Comparison of ENCODE assay signal across 8 mouse cellular contexts in genomic region chr11:107026554-107027430, GRCm38 (mm10). TPM values are rescaled to one million over a fixed set of nuclear protein-coding genes. Genes with fewer than 3 reads are reported as not detected.
DNase-seq lines count a peak whose midpoint lies in the region; ATAC-seq and TF ChIP-seq lines count a peak whose summit lies in the region.

No protein-coding gene starts in this region.

- 14% methylated on average over 12 of the region's 12 CpGs for WGBS in forebrain, embryonic 10.5 days
- WGBS in limb, embryonic 14.5 days, result 7% methylated on average over 12 of the region's 12 CpGs
- WGBS in small intestine, adult 2 months, result 9% methylated on average over 12 of the region's 12 CpGs

- no peak for TF ChIP-seq POLR2A in limb, embryonic 14.5 days (IDR thresholded peaks at IDR 0.05; ENCODE audit: borderline replicate concordance, extremely low read depth, insufficient read depth, insufficient read length)
- no peak for TF ChIP-seq POLR2A in small intestine, adult 2 months (IDR thresholded peaks at IDR 0.05; ENCODE audit: low read depth, low read length)

- H3K9ac ChIP-seq in limb, embryonic 14.5 days (ENCODE audit: low read depth, low read length, severe bottlenecking), result no peak overlapping the region

- ATAC-seq in megakaryocyte, adult 5-6 weeks (ENCODE audit: poor library complexity, severe bottlenecking), result no peak
- no peak for ATAC-seq in limb, embryonic 14.5 days (ENCODE audit: low FRiP score, low read depth)

- no peaks in the 10 kb centered on the region for H3K9me3 ChIP-seq in megakaryocyte, embryonic 14.5 days
- H3K9me3 ChIP-seq in forebrain, embryonic 10.5 days, result no peaks in the 10 kb centered on the region
- H3K9me3 ChIP-seq in limb, embryonic 14.5 days (ENCODE audit: control insufficient read depth, low read length), result no peaks in the 10 kb centered on the region

- H3K27ac ChIP-seq in forebrain, embryonic 10.5 days, result peak overlapping the region; percentile 94
- H3K27ac ChIP-seq in limb, embryonic 14.5 days (replicated peaks; ENCODE audit: low read depth, low read length), result no peak overlapping the region
- H3K27ac ChIP-seq in small intestine, adult 2 months (ENCODE audit: insufficient read depth, low read depth, low read length), result no peak overlapping the region

- H3K4me3 ChIP-seq in megakaryocyte, embryonic 14.5 days (replicated peaks), result peak overlapping the region; percentile 97
- H3K4me3 ChIP-seq in forebrain, embryonic 10.5 days, result peak overlapping the region; percentile 75
- H3K4me3 ChIP-seq in limb, embryonic 14.5 days (replicated peaks; ENCODE audit: low read length), result peak overlapping the region; percentile 65
- peak overlapping the region; percentile 84; the same call in 1 of the 2 replicates for H3K4me3 ChIP-seq in small intestine, adult 2 months (ENCODE audit: low read depth, low read length)

- TF ChIP-seq CTCF in small intestine, adult 2 months (IDR thresholded peaks at IDR 0.05; ENCODE audit: extremely low read depth, insufficient read length, insufficient replicate concordance, low read depth, low read length), result no peak

- H3K4me2 ChIP-seq in limb, embryonic 14.5 days (replicated peaks; ENCODE audit: low read depth, low read length, severe bottlenecking), result peak overlapping the region; percentile 93

- H3K27me3 ChIP-seq in megakaryocyte, embryonic 14.5 days (replicated peaks), result peaks cover 26% of the 10 kb centered on the region
- peaks cover 44% of the 10 kb centered on the region for H3K27me3 ChIP-seq in forebrain, embryonic 10.5 days (ENCODE audit: poor library complexity, severe bottlenecking)
- H3K27me3 ChIP-seq in limb, embryonic 14.5 days (ENCODE audit: control insufficient read depth, insufficient read depth, low read length), result peaks cover 10% of the 10 kb centered on the region
- peaks cover 6% of the 10 kb centered on the region; the same call in 1 of the 2 replicates for H3K27me3 ChIP-seq in small intestine, adult 2 months (ENCODE audit: control insufficient read depth, insufficient read depth, low read length)

- no peak for DNase-seq in forebrain, embryonic 10.5 days (ENCODE audit: extremely low spot score, low spot score)
- peak; percentile 48 for DNase-seq in limb, embryonic 14.5 days (ENCODE audit: low spot score)
- DNase-seq in spleen, adult 18-20 months, result no peak
- DNase-seq in ovary, postnatal 36 days (ENCODE audit: low spot score), result no peak
- no peak for DNase-seq in right cerebral cortex, postnatal 25 days

- peaks cover 46% of the 10 kb centered on the region for H3K4me1 ChIP-seq in megakaryocyte, embryonic 14.5 days
- peaks cover 68% of the 10 kb centered on the region for H3K4me1 ChIP-seq in forebrain, embryonic 10.5 days
- peaks cover 13% of the 10 kb centered on the region for H3K4me1 ChIP-seq in limb, embryonic 14.5 days (ENCODE audit: control insufficient read depth, insufficient read depth, low read length)
- H3K4me1 ChIP-seq in small intestine, adult 2 months (ENCODE audit: control insufficient read depth, insufficient read depth, insufficient read length, low read length), result peaks cover 13% of the 10 kb centered on the region

- H3K36me3 ChIP-seq in megakaryocyte, embryonic 14.5 days (replicated peaks; ENCODE audit: low read length), result no peaks in the 10 kb centered on the region
- no peaks in the 10 kb centered on the region for H3K36me3 ChIP-seq in forebrain, embryonic 10.5 days (replicated peaks)
- H3K36me3 ChIP-seq in limb, embryonic 14.5 days (ENCODE audit: control insufficient read depth, insufficient read depth, low read length), result no peaks in the 10 kb centered on the region
- no peaks in the 10 kb centered on the region for H3K36me3 ChIP-seq in small intestine, adult 2 months (ENCODE audit: control insufficient read depth, insufficient read depth, low read length)

RNA-seq across cellular contexts. Expression of gene 1810010H24Rik, which starts 1.3 kb away (rescaled TPM):
- 1.0 and 1.7 TPM in 2 replicates for polyA plus RNA-seq in megakaryocyte, embryonic 14.5 days (2012; ENCODE audit: insufficient read depth, low replicate concordance)
- total RNA-seq in megakaryocyte, adult 5-6 weeks (2015), result 0.87 and 0.93 TPM in 2 replicates
- total RNA-seq in megakaryocyte, adult 5-6 weeks (2017), result 0.15 and 0.41 TPM in 2 replicates
- polyA plus RNA-seq in forebrain, embryonic 10.5 days (2016; fragmentation: Nextera tagmentation; extraction: Ambion mirVana), result 1.4 and 1.7 TPM in 2 replicates
- polyA plus RNA-seq in limb, embryonic 14.5 days (2012; rRNA removed), result 2.2 and 2.3 TPM in 2 replicates
- 2.6 and 3.1 TPM in 2 replicates for polyA plus RNA-seq in limb, embryonic 14.5 days (2014; fragmentation: Nextera tagmentation; extraction: Ambion mirVana)
- 1.3 and 2.7 TPM in 2 replicates for polyA plus RNA-seq in small intestine, adult 2 months (2012; rRNA removed)

RNA-seq across cellular contexts. Expression of gene Kpna2, which starts 27.5 kb away (rescaled TPM):
- 20.9 TPM in 1 of 2 replicates, not detected in the other for polyA plus RNA-seq in megakaryocyte, embryonic 14.5 days (2012; ENCODE audit: insufficient read depth, low replicate concordance)
- 355 and 377 TPM in 2 replicates for total RNA-seq in megakaryocyte, adult 5-6 weeks (2015)
- total RNA-seq in megakaryocyte, adult 5-6 weeks (2017), result 262 and 286 TPM in 2 replicates
- 799 and 813 TPM in 2 replicates for polyA plus RNA-seq in forebrain, embryonic 10.5 days (2016; fragmentation: Nextera tagmentation; extraction: Ambion mirVana)
- polyA plus RNA-seq in limb, embryonic 14.5 days (2012; rRNA removed), result 194 and 224 TPM in 2 replicates
- 291 and 311 TPM in 2 replicates for polyA plus RNA-seq in limb, embryonic 14.5 days (2014; fragmentation: Nextera tagmentation; extraction: Ambion mirVana)
- 11.9 and 15.2 TPM in 2 replicates for polyA plus RNA-seq in small intestine, adult 2 months (2012; rRNA removed)
